Comparison of ENCODE assay signal across 9 mouse cellular contexts in the genomic region with DNA sequence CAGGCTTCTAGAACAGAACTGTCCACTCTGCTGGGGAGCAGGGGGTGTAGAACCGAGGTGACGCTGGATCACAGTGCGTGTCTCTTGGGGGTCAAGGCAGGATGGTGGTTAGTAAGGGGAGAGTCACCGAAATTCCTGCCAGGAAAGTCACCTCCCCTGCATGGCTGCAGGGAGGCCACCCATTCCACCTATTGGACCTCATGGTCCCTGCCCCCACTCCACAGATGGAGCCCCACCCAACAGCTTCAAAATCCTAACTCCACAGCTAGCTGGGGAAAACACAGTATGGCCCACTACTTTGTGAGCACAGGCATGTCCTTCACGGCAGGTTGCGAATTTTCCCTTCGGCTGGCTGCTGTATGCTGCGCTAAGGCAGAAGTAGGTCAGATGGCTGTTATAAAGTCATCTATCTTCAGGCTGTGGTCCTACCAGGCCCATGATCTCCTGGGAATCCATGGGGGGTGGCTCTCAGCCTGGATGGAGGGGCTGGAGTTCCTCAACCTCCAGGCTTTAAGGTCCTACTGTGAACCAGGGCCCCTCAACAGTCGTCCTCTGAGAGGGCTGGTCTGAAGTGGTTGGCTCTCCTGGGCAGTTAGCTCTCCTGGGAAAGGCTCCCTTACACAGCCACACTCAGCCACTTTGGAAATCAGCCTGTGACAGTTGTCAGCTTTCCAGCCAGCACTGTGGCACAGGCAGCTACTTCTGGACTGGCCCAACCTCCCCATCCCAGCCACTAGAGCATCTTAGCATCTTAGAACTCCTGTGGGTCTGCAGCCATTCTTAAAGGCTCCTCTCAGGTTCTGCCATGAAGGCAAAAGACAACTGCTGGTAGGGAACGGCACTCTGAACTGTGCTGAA.
A peak's percentile ranks its signal among the peaks of the same experiment; 100 is the strongest.
DNase-seq lines count a peak whose midpoint lies in the region; TF ChIP-seq lines count a peak whose summit lies in the region.
"Had no signal": no experiment of that assay in that cellular context is flagged by ENCODE, and none has a peak within 500 bp of the region (broad histone marks: within the 10 kb centered on the region; RNA-seq: fewer than 3 reads in every experiment).

No protein-coding gene starts in this region.

- H3K4me1 ChIP-seq in limb, embryonic 10.5 days, result peaks cover 48% of the 10 kb centered on the region

- 65% methylated on average over 10 of the region's 10 CpGs for WGBS in limb, embryonic 10.5 days

- no peak for DNase-seq in layer of hippocampus, adult 2 months (ENCODE audit: low spot score in 2 of 2)
- DNase-seq in layer of hippocampus, adult 18-20 months (ENCODE audit: low spot score in 2 of 2), result no peak
- DNase-seq in cerebellum, adult 11 months, result peak; percentile 43
- peak; percentile 54 to 70 for DNase-seq in gastrocnemius, adult 8-10 months (ENCODE audit: low spot score in 2 of 2)
- no peak for DNase-seq in limb, embryonic 10.5 days (ENCODE audit: low spot score)
- no peak for DNase-seq in thymus, postnatal 10 days (ENCODE audit: low spot score in 2 of 2)
- DNase-seq in spleen, adult 12 weeks (ENCODE audit: low spot score), result no peak

- no peaks in the 10 kb centered on the region for H3K9me3 ChIP-seq in limb, embryonic 10.5 days (replicated peaks)
- H3K9me3 ChIP-seq: G1E had no signal

- H3K4me3 ChIP-seq in layer of hippocampus, adult 2 months, result no peak overlapping the region
- H3K4me3 ChIP-seq in limb, embryonic 10.5 days, result no peak overlapping the region

- H3K27ac ChIP-seq in layer of hippocampus, adult 2 months, result peak overlapping the region; percentile 68; the same call in 1 of the 2 replicates
- H3K27ac ChIP-seq in limb, embryonic 10.5 days, result peak overlapping the region; percentile 44; the same call in 1 of the 2 replicates
- H3K27ac ChIP-seq: kidney, postnatal 0 days had no signal

- no peaks in the 10 kb centered on the region for H3K27me3 ChIP-seq in limb, embryonic 10.5 days (ENCODE audit: low read depth, poor library complexity, severe bottlenecking)

- TF ChIP-seq CTCF in layer of hippocampus, adult 2 months (conservative IDR thresholded peaks at IDR 0.05), result no peak

- no peaks in the 10 kb centered on the region for H3K36me3 ChIP-seq in limb, embryonic 10.5 days

Comparison
In these comparisons a context has a peak if more than half of its experiments do, and no peak if none do; other contexts are left out.
1. DNase-seq: peak in cerebellum, adult 11 months (single experiment) and gastrocnemius, adult 8-10 months (2 of 2); none in layer of hippocampus, adult 2 months (0 of 2), layer of hippocampus, adult 18-20 months (0 of 2), limb, embryonic 10.5 days (single experiment), thymus, postnatal 10 days (0 of 2) and spleen, adult 12 weeks (single experiment).